Mouse (Mus musculus) embryonic facial prominence, embryonic 15.5 days (tissue): ENCODE results near the gene Slc29a3. TPM values are rescaled to one million over a fixed set of nuclear protein-coding genes. Genes with fewer than 3 reads are reported as not detected.

Experiments
- ATAC-seq: fragments of 200-750 bp; cut with Nextera tagmentation; 2 replicates; pipeline ENCODE4 v1.8.0; 2017; ENCODE audit warnings: low read depth, moderate TSS enrichment; ENCODE audit not compliant: insufficient number of reproducible peaks, low FRiP score, low TSS enrichment
- H3K27ac ChIP-seq: fragments of 300-500 bp; sonication (generic); replicated peaks from 2 replicates; pipeline ENCODE4 v1.5.1; 2015; ENCODE audit warnings: mild to moderate bottlenecking, inconsistent platforms
- H3K27me3 ChIP-seq: fragments of 300-500 bp; sonication (generic); 2 replicates; pipeline ENCODE4 v1.6.1; 2015; ENCODE audit warnings: inconsistent platforms
- H3K36me3 ChIP-seq: fragments of 300-500 bp; sonication (generic); 2 replicates; pipeline ENCODE4 v1.6.1; 2015; ENCODE audit warnings: mild to moderate bottlenecking, inconsistent platforms
- H3K4me1 ChIP-seq: fragments of 300-500 bp; sonication (generic); 2 replicates; pipeline ENCODE4 v1.6.1; 2015; ENCODE audit warnings: inconsistent platforms
- H3K4me2 ChIP-seq: fragments of 300-500 bp; sonication (generic); replicated peaks from 2 replicates; pipeline ENCODE4 v1.6.1; 2015; ENCODE audit warnings: mild to moderate bottlenecking, inconsistent platforms
- H3K4me3 ChIP-seq: fragments of 300-500 bp; sonication (generic); replicated peaks from 2 replicates; pipeline ENCODE4 v1.5.1; 2015; ENCODE audit warnings: mild to moderate bottlenecking, inconsistent platforms
- H3K9ac ChIP-seq: fragments of 300-500 bp; sonication (generic); 2 replicates; pipeline ENCODE4 v1.6.1; 2015; ENCODE audit warnings: inconsistent platforms
- H3K9me3 ChIP-seq: fragments of 300-500 bp; sonication (generic); replicated peaks from 2 replicates; pipeline ENCODE4 v1.6.1; 2016; ENCODE audit warnings: inconsistent platforms
- WGBS: fragments of 180-500 bp; shearing (Covaris S2); methylation state at CpG from one replicate; pipeline ENCODE4 v1.1.7; 2015; 5-methylcytosine and 5-hydroxymethylcytosine counted together
- polyA plus RNA-seq: library from polyadenylated mRNA; unstranded; fragments of >200 nt; fragmentation: Nextera tagmentation; extraction: Ambion mirVana; gene quantifications from 2 replicates; pipeline ENCODE4 v1.2.1, GENCODE M21; 2015

Slc29a3 gene
- polyA plus RNA-seq, 1 experiment from 2014 or later, result 12.8 TPM

- 45% methylated on average over 10 of the region's 10 CpGs for WGBS
- H3K4me3 ChIP-seq, result no peak overlapping the region
- ATAC-seq, result no peak
- no peak overlapping the region for H3K27ac ChIP-seq
- H3K4me2 ChIP-seq, result no peak overlapping the region
- H3K9me3 ChIP-seq, result no peaks in the 10 kb centered on the region
- no peaks in the 10 kb centered on the region for H3K36me3 ChIP-seq
- peaks cover 53% of the 10 kb centered on the region for H3K4me1 ChIP-seq
- H3K9ac ChIP-seq, result no peak overlapping the region
- no peaks in the 10 kb centered on the region for H3K27me3 ChIP-seq
Observed at GRCm38 (mm10) chr10:60792365-60792764, 39.8 kb upstream of the Slc29a3 start.

DNA sequence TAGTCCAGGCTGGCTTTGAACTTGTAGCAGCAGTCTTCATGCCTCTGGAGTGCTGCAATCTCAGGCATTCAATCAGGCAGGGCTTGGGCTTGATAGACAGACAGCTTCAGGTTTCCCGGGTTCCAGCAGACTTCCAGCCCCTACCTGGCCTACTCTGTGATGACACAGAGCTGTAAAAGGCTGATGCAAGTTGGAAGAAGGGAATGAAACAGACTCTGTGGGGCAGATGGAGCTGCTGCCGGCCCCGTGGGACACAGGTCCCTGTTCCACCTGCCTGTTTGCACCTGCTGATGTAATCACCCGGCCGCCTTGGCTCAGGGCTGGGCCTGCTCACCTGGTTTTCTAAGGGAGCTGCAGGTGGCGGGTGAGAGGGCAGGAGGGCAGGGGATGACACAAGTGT is 38.3 kb upstream of the Slc29a3 start:
- Histone ChIP-seq H3K4me2 (no peak overlapping the region), H3K27ac (no peak overlapping the region), H3K9ac (no peak overlapping the region), H3K4me1 (peaks cover 43% of the 10 kb centered on the region), H3K4me3 (no peak overlapping the region), H3K27me3 (no peaks in the 10 kb centered on the region), H3K9me3 (no peaks in the 10 kb centered on the region), H3K36me3 (no peaks in the 10 kb centered on the region)
- no peak for ATAC-seq
- 72% methylated on average over 6 of the region's 6 CpGs for WGBS

DNA sequence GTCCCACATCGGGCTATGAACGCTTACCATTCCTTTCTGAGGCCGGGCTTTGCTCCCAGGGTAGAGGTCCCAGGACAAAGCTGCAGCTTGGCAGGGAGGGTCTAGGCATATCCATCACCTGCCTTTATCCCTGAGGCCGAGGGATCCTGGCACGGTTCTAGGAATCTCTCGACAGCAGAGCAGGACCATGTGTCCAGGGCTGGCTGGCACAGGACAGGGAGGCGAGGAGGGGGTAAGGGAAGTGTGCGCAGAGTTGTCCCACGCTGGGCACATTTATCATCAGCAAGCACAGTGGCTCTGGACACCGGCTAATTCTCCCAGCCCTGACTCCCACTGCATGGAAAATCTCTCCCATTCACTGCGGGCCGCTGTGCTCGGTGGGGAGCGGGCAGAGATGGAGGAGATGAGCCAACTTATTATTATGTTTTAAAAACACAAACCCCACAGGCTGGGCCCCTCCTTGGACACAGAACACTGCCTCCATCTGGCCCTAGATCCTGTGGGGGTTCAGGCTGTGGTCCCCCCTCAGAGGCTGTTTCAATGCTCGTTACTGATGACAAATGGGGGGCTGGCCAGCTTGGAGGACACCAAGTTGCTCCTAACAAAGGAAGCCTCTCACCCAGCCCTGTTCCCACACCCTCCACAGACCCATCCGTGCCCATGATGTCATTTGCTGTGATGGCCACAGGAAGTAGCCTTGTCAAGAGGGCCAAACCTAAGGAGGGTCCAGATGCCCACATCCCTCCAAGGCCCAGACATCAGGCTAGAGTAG is 34.9 kb upstream of the Slc29a3 start:
- no peaks in the 10 kb centered on the region for H3K9me3 ChIP-seq
- no peaks in the 10 kb centered on the region for H3K27me3 ChIP-seq
- no peak for ATAC-seq
- no peak overlapping the region for H3K9ac ChIP-seq
- no peak overlapping the region for H3K4me2 ChIP-seq
- 77% methylated on average over 16 of the region's 16 CpGs for WGBS
- no peaks in the 10 kb centered on the region for H3K36me3 ChIP-seq
- no peak overlapping the region for H3K27ac ChIP-seq
- H3K4me1 ChIP-seq, result 0 out of 2 replicates have a peak, but pooled peaks cover 15% of the 10 kb centered on the region
- no peak overlapping the region for H3K4me3 ChIP-seq

- H3K36me3 ChIP-seq, result no peaks in the 10 kb centered on the region
- H3K9ac ChIP-seq, result no peak overlapping the region
- peaks cover 10% of the 10 kb centered on the region; the same call in 1 of the 2 replicates for H3K4me1 ChIP-seq
- H3K27me3 ChIP-seq, result no peaks in the 10 kb centered on the region
- H3K9me3 ChIP-seq, result no peaks in the 10 kb centered on the region
- H3K4me2 ChIP-seq, result no peak overlapping the region
- H3K4me3 ChIP-seq, result no peak overlapping the region
- 18% methylated on average over 2 of the region's 2 CpGs for whole genome bisulfite sequencing
- no peak overlapping the region for H3K27ac ChIP-seq
- ATAC-seq, result no peak
Observed at GRCm38 (mm10) chr10:60783608-60784007, 31.0 kb upstream of the Slc29a3 start.

- Histone ChIP-seq H3K27me3 (no peaks in the 10 kb centered on the region), H3K4me2 (peak overlapping the region; percentile 40), H3K4me3 (no peak overlapping the region), H3K9ac (no peak overlapping the region), H3K9me3 (no peaks in the 10 kb centered on the region), H3K27ac (no peak overlapping the region), H3K36me3 (0 out of 2 replicates have a peak, but pooled peaks cover 3% of the 10 kb centered on the region), H3K4me1 (peaks cover 4% of the 10 kb centered on the region; the same call in 1 of the 2 replicates)
- ATAC-seq, result 0 out of 2 replicates have a peak, but pooled peaks have one; percentile 8
- 13% methylated on average over 9 of the region's 9 CpGs for WGBS
Observed at GRCm38 (mm10) chr10:60779628-60780027, 27.0 kb upstream of the Slc29a3 start.

GRCm38 (mm10) chr10:60778542-60778941 is 25.9 kb upstream of the Slc29a3 start:
- 69% methylated on average over 12 of the region's 12 CpGs for WGBS
- peaks cover 4% of the 10 kb centered on the region; the same call in 1 of the 2 replicates for H3K4me1 ChIP-seq
- H3K4me2 ChIP-seq, result no peak overlapping the region
- H3K36me3 ChIP-seq, result peaks cover 5% of the 10 kb centered on the region; the same call in 1 of the 2 replicates
- H3K27me3 ChIP-seq, result no peaks in the 10 kb centered on the region
- H3K4me3 ChIP-seq, result no peak overlapping the region
- ATAC-seq, result no peak
- H3K27ac ChIP-seq, result no peak overlapping the region
- H3K9me3 ChIP-seq, result no peaks in the 10 kb centered on the region
- H3K9ac ChIP-seq, result no peak overlapping the region

- ATAC-seq, result no peak
- Histone ChIP-seq H3K4me1 (peaks cover 10% of the 10 kb centered on the region; the same call in 1 of the 2 replicates), H3K9me3 (no peaks in the 10 kb centered on the region), H3K4me3 (no peak overlapping the region), H3K4me2 (no peak overlapping the region), H3K36me3 (peaks cover 14% of the 10 kb centered on the region; the same call in 1 of the 2 replicates), H3K27ac (no peak overlapping the region), H3K9ac (no peak overlapping the region), H3K27me3 (no peaks in the 10 kb centered on the region)
- WGBS, result 73% methylated on average over 6 of the region's 6 CpGs
Observed at GRCm38 (mm10) chr10:60775473-60775872, 22.9 kb upstream of the Slc29a3 start.

DNA sequence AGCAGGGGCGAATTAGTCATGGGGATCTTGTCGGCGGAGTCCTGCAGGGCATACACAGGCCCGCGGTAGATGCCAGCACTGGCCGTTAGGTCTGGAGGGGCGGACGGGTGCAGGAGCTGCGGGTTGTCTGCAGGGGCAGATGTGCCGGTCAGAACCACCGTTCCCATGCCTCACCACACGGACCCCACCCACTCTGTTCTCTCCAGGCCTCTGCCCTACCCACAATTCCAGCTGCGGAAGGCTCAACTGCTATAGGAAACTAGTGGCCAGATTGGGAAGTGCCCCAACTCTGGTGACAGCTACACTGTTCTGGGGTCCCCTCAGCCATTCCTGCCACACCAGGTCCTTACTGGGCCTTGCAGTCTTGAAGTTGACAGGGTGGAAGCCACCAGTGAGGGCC is 22.0 kb upstream of the Slc29a3 start:
- no peak overlapping the region for H3K4me2 ChIP-seq
- 91% methylated on average over 13 of the region's 13 CpGs for WGBS
- H3K4me1 ChIP-seq, result peaks cover 6% of the 10 kb centered on the region; the same call in 1 of the 2 replicates
- H3K4me3 ChIP-seq, result no peak overlapping the region
- no peak overlapping the region for H3K9ac ChIP-seq
- H3K27ac ChIP-seq, result no peak overlapping the region
- H3K9me3 ChIP-seq, result no peaks in the 10 kb centered on the region
- no peak for ATAC-seq
- H3K27me3 ChIP-seq, result no peaks in the 10 kb centered on the region
- H3K36me3 ChIP-seq, result peaks cover 14% of the 10 kb centered on the region; the same call in 1 of the 2 replicates

GRCm38 (mm10) chr10:60770855-60771254 is 18.3 kb upstream of the Slc29a3 start:
- Histone ChIP-seq H3K4me2 (no peak overlapping the region), H3K9ac (no peak overlapping the region), H3K9me3 (no peaks in the 10 kb centered on the region), H3K27ac (no peak overlapping the region), H3K36me3 (peaks cover 10% of the 10 kb centered on the region; the same call in 1 of the 2 replicates), H3K4me3 (no peak overlapping the region), H3K4me1 (peaks cover 6% of the 10 kb centered on the region; the same call in 1 of the 2 replicates), H3K27me3 (no peaks in the 10 kb centered on the region)
- WGBS, result 36% methylated on average over 4 of the region's 4 CpGs
- ATAC-seq, result no peak

GRCm38 (mm10) chr10:60768614-60769013 is 16.0 kb upstream of the Slc29a3 start:
- H3K4me1 ChIP-seq, result peaks cover 6% of the 10 kb centered on the region; the same call in 1 of the 2 replicates
- H3K4me2 ChIP-seq, result no peak overlapping the region
- no peak overlapping the region for H3K4me3 ChIP-seq
- ATAC-seq, result no peak
- WGBS, result 84% methylated on average over 7 of the region's 7 CpGs
- H3K9ac ChIP-seq, result no peak overlapping the region
- peaks cover 9% of the 10 kb centered on the region; the same call in 1 of the 2 replicates for H3K36me3 ChIP-seq
- no peaks in the 10 kb centered on the region for H3K27me3 ChIP-seq
- no peak overlapping the region for H3K27ac ChIP-seq
- H3K9me3 ChIP-seq, result no peaks in the 10 kb centered on the region

- H3K4me3 ChIP-seq, result no peak overlapping the region
- H3K4me2 ChIP-seq, result no peak overlapping the region
- peaks cover 6% of the 10 kb centered on the region; the same call in 1 of the 2 replicates for H3K4me1 ChIP-seq
- no peak for ATAC-seq
- H3K9me3 ChIP-seq, result no peaks in the 10 kb centered on the region
- no peaks in the 10 kb centered on the region for H3K27me3 ChIP-seq
- 0 out of 2 replicates have a peak, but pooled peaks cover 5% of the 10 kb centered on the region for H3K36me3 ChIP-seq
- H3K9ac ChIP-seq, result no peak overlapping the region
- 88% methylated on average over 7 of the region's 7 CpGs for WGBS
- H3K27ac ChIP-seq, result no peak overlapping the region
Observed at GRCm38 (mm10) chr10:60767400-60767799, 14.8 kb upstream of the Slc29a3 start.
